Mouse (Mus musculus) duodenum, adult 2 months (tissue): ENCODE measurements around the gene Sfxn5. TPM values are rescaled to one million over a fixed set of nuclear protein-coding genes. Genes with fewer than 3 reads are reported as not detected.

ENCODE experiments used
- polyA plus RNA-seq: library from polyadenylated mRNA; depleted of rRNA; stranded (reverse); fragments of >200 nt; gene quantifications from 2 replicates; pipeline ENCODE4 v1.2.3, GENCODE M21; 2012; ENCODE audit warnings: low replicate concordance; rRNA removed

The Sfxn5 gene
- polyA plus RNA-seq: 0.72 and 2.3 TPM in 2 replicates

DNA sequence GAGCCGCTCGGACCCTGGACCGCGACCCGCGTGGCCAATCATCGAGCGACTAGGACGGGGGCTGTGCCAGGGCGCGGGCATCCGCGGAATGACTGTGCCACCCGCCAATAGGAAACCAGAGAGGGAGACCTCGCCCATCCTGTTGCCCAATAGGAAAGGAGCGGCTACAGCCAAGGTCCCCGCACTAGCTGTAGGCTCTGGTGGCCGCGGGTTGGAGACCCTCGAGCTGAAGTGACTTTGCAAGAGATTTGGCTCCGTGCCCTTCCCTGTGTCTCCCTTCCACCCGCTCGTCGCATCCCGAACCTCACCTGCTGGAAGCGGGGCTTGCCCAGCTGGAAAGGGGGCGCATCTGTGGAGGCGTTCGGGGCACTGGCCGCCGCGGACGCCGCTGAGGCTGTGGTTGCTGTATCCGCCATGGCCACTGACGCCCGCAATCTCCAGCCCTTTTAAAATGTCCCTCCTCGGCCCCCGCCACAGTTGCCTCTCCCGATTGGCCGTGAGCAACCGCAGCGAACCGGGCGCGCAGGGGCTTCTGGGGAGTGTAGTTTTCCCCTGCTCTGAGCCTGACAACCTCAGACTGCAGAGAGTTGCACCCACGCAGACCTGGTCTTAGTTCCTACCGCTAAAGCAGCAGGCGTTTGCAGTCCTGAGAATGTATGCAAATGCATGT lies at the start of gene Sfxn5:
Sfxn5 (minus strand) TSS at position 423 of the 670 bp plus-strand sequence.

GRCm38 (mm10) chr6:85373951-85374733 lies 40.9 kb upstream of the Sfxn5 start, which contains the start of gene Rab11fip5:
TSS of gene Rab11fip5 (minus strand) at chr6:85374634.

GRCm38 (mm10) chr6:85187340-85188211 lies 145.6 kb downstream of the Sfxn5 start, which contains the start of gene Emx1:
TSS of gene Emx1 (plus strand) at chr6:85187438.

Other genes starting within 250 kb of the Sfxn5 start
- 28.5 and 53.0 TPM in 2 replicates for gene Spr, start 195.7 kb downstream of the Sfxn5 start, polyA plus RNA-seq
- gene Emx1, start 146.0 kb downstream of the Sfxn5 start, polyA plus RNA-seq: not detected in 2 replicates
- gene Rab11fip5, start 41.2 kb upstream of the Sfxn5 start, polyA plus RNA-seq: 2.8 and 3.5 TPM in 2 replicates
- gene Noto, start 90.5 kb upstream of the Sfxn5 start, polyA plus RNA-seq: not detected in 2 replicates
- 6.0 and 10.7 TPM in 2 replicates for gene Smyd5, start 98.6 kb upstream of the Sfxn5 start, polyA plus RNA-seq
- 43.7 and 53.9 TPM in 2 replicates for gene Cct7, start 118.1 kb upstream of the Sfxn5 start, polyA plus RNA-seq
- 20.2 and 24.2 TPM in 2 replicates for gene Pradc1, start 118.5 kb upstream of the Sfxn5 start, polyA plus RNA-seq
- 0.13 and 0.15 TPM in 2 replicates for gene Fbxo41, start 169.6 kb upstream of the Sfxn5 start, polyA plus RNA-seq
- gene Egr4, start 180.2 kb upstream of the Sfxn5 start, polyA plus RNA-seq: 0.16 TPM in 1 of 2 replicates, not detected in the other